Mouse (Mus musculus) subcutaneous adipose tissue, adult 2 months (tissue): ENCODE results near the gene Krtap17-1. TPM values are rescaled to one million over a fixed set of nuclear protein-coding genes. Genes with fewer than 3 reads are reported as not detected.

Experiments
- polyA plus RNA-seq: library from polyadenylated mRNA; depleted of rRNA; stranded (reverse); fragments of >200 nt; gene quantifications from 2 replicates; pipeline ENCODE4 v1.2.3, GENCODE M21; 2012; ENCODE audit warnings: low replicate concordance; rRNA removed

Gene Krtap17-1
- polyA plus RNA-seq: 2.2 TPM in 1 of 2 replicates, not detected in the other

DNA sequence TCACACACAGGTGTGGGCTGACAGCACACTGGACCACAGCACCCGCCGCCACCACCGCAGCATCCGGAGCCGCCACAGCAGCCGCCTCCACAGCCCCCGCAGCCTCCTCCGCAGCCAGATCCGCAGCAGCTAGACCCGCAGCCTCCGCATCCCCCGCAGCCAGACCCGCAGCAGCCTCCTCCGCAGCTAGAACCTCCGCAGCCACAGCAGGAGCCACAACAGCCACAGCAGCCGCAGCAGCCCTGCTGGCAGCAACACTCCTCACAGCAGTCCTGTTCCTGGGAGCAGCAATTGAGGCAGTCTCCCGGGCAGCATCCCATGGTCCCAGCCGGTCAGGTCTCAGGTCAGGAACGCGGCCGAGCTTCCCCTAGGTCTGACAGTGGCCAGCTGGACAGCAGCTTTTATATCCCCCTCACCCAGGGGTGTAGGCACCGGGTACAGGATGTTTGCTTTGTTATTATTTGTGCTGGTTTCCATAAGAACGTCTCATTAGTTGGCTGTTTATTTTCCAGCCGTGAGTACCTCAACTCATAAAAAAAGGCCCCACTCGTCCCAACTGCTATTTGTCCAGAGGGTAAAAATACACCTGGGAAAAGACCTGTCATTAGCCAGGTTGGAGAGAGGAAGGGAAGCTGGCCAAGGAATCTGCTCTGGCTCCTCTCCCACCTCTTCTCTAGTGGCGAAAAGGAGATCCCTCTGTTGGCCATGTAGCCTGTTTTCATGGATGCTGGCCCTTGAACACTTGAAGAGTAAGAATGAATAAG is at the start of gene Krtap17-1:
TSS of gene Krtap17-1 (minus strand) at position 375 of the 764 bp plus-strand sequence.

DNA sequence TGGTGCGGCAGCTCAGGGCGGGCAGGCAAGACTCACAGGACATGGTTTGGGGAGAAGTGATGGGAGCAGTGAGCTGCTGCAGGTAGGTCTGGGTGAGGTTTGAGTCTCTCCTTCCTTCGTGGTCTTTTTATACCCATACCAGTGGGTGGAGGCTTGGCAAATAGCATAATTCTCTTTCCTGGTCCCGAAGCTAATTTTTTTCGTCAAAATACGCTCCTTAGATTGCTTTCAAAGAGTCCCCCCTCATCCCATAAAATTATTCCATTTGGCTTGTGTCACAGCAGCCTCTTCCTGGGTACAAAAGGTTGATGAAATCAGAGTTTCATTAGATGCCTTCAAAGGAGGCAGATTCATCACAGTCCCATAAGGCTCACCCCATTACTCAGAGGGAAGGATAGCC is 47.7 kb upstream of the Krtap17-1 start, which contains the start of gene Krt34:
TSS of gene Krt34 (minus strand) at position 101 of the 400 bp plus-strand sequence.

DNA sequence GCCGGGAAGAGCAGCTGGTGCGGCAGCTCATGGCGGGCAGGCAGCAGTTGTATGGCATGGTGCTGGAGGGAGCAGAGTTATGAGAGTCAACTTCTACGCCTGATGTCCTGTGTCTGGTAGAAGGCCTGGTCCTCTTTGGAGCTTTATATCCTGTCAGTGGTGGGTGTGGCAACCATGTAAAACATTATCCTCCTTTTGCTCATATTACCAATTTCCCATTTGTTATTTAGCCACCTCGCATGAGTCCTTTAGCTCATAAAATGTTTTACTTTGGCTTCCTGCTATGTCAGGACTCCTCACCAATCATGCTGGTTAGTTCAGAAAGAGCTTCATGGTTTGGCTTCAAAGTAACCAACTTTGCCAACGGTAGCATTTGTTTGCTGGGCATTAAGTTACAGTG is 36.0 kb upstream of the Krtap17-1 start, which contains the start of gene Krt33b:
TSS of gene Krt33b (minus strand) at position 101 of the 400 bp plus-strand sequence.

DNA sequence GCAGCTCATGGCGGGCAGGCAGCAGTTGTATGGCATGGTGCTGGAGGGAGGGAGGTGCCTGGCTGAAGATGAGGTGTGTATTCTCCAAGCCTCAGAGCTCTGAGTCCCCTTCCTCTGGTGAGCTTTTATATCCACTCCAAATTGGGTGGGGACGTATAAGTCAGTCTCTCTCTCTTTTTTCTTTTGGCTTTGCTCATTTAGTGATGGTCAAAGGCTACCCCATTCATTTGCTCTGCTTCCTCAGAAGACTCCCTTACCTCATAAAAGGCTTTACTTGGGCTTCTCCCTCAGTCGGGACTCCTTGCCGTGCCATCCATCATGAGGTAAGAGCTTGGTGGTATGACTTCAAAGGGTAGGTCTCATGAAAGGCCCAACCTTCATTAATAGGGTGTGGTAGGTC is 22.3 kb upstream of the Krtap17-1 start, which contains the start of gene Krt33a:
TSS of gene Krt33a (minus strand) at position 101 of the 400 bp plus-strand sequence.

DNA sequence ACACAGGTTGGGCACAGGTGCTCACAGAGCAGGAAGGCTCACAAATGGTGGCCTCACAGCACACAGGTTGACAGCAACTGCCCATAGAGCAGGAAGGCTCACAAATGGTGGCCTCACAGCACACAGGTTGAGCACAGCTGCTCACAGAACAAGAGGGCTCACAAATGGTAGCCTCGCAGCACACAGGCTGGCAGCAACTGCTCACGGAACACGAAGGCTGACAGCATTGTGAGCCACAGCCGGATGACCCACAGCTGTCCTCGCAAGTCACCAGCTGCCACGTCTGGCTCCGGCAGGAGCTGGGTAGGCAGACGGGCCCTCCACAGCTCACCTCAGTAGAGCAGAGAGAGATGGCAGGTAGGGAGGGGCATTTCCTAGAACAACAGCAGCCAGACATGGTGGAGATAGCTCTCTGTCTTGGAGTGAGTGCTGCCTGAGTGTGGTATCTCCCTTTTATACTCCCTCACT is 7.6 kb downstream of the Krtap17-1 start, which contains the start of gene Krtap16-1:
TSS of gene Krtap16-1 (minus strand) at position 418 of the 468 bp plus-strand sequence.

DNA sequence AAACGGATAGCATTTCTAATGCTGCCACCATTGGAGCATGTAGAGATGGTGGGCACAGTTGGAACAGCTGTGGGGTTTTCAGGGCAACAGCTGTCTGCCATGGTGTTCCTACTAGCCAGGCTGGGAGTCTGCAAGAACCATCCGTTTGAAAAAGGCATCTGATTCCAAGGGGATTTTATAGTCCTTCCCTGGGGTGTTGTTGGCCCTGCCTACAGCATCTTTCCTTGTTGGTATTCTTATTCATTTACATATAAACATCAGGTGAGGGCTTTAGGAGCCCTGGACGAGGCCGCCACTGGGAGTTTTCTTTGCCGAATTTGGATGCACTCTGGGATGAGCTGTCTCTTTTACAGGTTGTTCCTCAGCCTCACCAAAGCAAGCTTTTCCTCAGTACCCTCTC is 14.8 kb downstream of the Krtap17-1 start, which contains the start of gene Krtap29-1:
TSS of gene Krtap29-1 (minus strand) at position 101 of the 400 bp plus-strand sequence.

DNA sequence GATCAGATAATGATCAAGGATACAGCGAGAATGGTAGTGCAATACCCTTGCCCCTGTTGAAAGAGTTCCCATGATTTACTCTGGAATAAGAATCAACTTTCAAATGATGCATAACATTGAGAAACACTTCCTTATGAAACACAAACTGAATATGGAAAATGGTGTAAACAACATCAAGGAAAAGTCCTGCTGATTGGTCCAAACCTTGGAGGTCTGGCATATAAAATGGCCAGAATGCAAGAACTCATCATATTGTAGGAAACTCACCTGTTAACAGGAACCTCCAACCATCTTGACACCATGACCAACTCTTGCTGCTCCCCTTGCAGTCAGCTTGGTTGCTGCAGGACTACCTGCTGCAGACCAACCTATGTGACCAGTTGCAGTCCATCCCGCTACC is 45.6 kb downstream of the Krtap17-1 start, which contains the start of gene Krtap9-5:
TSS of gene Krtap9-5 (plus strand) at position 301 of the 400 bp plus-strand sequence.

Other genes with a start within 250 kb of the Krtap17-1 start
- gene Gm11595, start 221.1 kb downstream of the Krtap17-1 start, polyA plus RNA-seq: not detected in 2 replicates
- not detected in 2 replicates for gene Krtap4-8, start 213.3 kb downstream of the Krtap17-1 start, polyA plus RNA-seq
- not detected in 2 replicates for gene Krtap4-9, start 208.8 kb downstream of the Krtap17-1 start, polyA plus RNA-seq
- not detected in 2 replicates for gene Gm11596, start 200.5 kb downstream of the Krtap17-1 start, polyA plus RNA-seq
- gene Gm11569, start 195.1 kb downstream of the Krtap17-1 start, polyA plus RNA-seq: not detected in 2 replicates
- not detected in 2 replicates for gene Gm11554, start 189.5 kb downstream of the Krtap17-1 start, polyA plus RNA-seq
- gene Krtap4-13, start 184.1 kb downstream of the Krtap17-1 start, polyA plus RNA-seq: not detected in 2 replicates
- not detected in 2 replicates for gene Gm11564, start 178.3 kb downstream of the Krtap17-1 start, polyA plus RNA-seq
- not detected in 2 replicates for gene 2300003K06Rik, start 155.9 kb downstream of the Krtap17-1 start, polyA plus RNA-seq
- not detected in 2 replicates for gene Krtap4-16, start 142.4 kb downstream of the Krtap17-1 start, polyA plus RNA-seq
- not detected in 2 replicates for gene Gm11568, start 136.1 kb downstream of the Krtap17-1 start, polyA plus RNA-seq
- gene Gm11559, start 129.5 kb downstream of the Krtap17-1 start, polyA plus RNA-seq: not detected in 2 replicates
- not detected in 2 replicates for gene Krtap9-1, start 120.6 kb downstream of the Krtap17-1 start, polyA plus RNA-seq
- not detected in 2 replicates for gene Gm11567, start 114.8 kb downstream of the Krtap17-1 start, polyA plus RNA-seq
- not detected in 2 replicates for gene Krtap31-1, start 86.1 kb downstream of the Krtap17-1 start, polyA plus RNA-seq
- gene Gm11565, start 79.2 kb downstream of the Krtap17-1 start, polyA plus RNA-seq: not detected in 2 replicates
- not detected in 2 replicates for gene Krtap31-2, start 57.7 kb downstream of the Krtap17-1 start, polyA plus RNA-seq
- gene Krtap9-5, start 45.5 kb downstream of the Krtap17-1 start, polyA plus RNA-seq: not detected in 2 replicates
- gene Krtap29-1, start 14.9 kb downstream of the Krtap17-1 start, polyA plus RNA-seq: not detected in 2 replicates
- not detected in 2 replicates for gene Krtap16-1, start 7.4 kb downstream of the Krtap17-1 start, polyA plus RNA-seq
- 0.06 TPM in 2 replicates for gene Krt33a, start 22.2 kb upstream of the Krtap17-1 start, polyA plus RNA-seq
- gene Krt33b, start 35.9 kb upstream of the Krtap17-1 start, polyA plus RNA-seq: not detected in 2 replicates
- not detected in 2 replicates for gene Krt34, start 47.6 kb upstream of the Krtap17-1 start, polyA plus RNA-seq
- gene Krt31, start 56.6 kb upstream of the Krtap17-1 start, polyA plus RNA-seq: not detected in 2 replicates
- gene Krt32, start 94.2 kb upstream of the Krtap17-1 start, polyA plus RNA-seq: not detected in 2 replicates
- gene Krt35, start 102.2 kb upstream of the Krtap17-1 start, polyA plus RNA-seq: not detected in 2 replicates
- gene Krt36, start 111.6 kb upstream of the Krtap17-1 start, polyA plus RNA-seq: 2.0 and 2.9 TPM in 2 replicates
- gene Krt13, start 127.6 kb upstream of the Krtap17-1 start, polyA plus RNA-seq: 0.49 TPM in 1 of 2 replicates, not detected in the other
- 1.1 TPM in 1 of 2 replicates, not detected in the other for gene Krt15, start 141.9 kb upstream of the Krtap17-1 start, polyA plus RNA-seq
- gene Krt19, start 154.7 kb upstream of the Krtap17-1 start, polyA plus RNA-seq: 14.2 and 271 TPM in 2 replicates
- 0.04 TPM in 1 of 2 replicates, not detected in the other for gene Krt9, start 199.3 kb upstream of the Krtap17-1 start, polyA plus RNA-seq
- gene Krt14, start 213.6 kb upstream of the Krtap17-1 start, polyA plus RNA-seq: 0.11 and 0.26 TPM in 2 replicates